Mouse (Mus musculus) forebrain, embryonic 14.5 days (tissue): Measurements from ENCODE around the gene Zfp991. TPM values are rescaled to one million over a fixed set of nuclear protein-coding genes. Genes with fewer than 3 reads are reported as not detected.
A peak's percentile ranks its signal among the peaks of the same experiment; 100 is the strongest.
"Not testable (repeated sequence)": the region's sequence is repeated elsewhere in the genome, so short reads cannot be mapped to it uniquely, and the experiment has no call there.

Source experiments
- ATAC-seq: fragments of 200-750 bp; cut with Nextera tagmentation; 2 replicates; pipeline ENCODE4 v1.8.0; 2017; ENCODE audit warnings: mild to moderate bottlenecking, moderate library complexity
- DNase-seq: peaks from one replicate; pipeline ENCODE4 v3.0.0-alpha.2; 2015; ENCODE audit warnings: low spot score
- H3K27ac ChIP-seq: fragments of 300-500 bp; sonication (generic); 2 replicates; pipeline ENCODE4 v1.5.1; 2014; ENCODE audit warnings: low read depth, mild to moderate bottlenecking, control low read depth, low read length, moderate library complexity
- H3K27me3 ChIP-seq: fragments of 300-500 bp; sonication (generic); replicated peaks from 2 replicates; pipeline ENCODE4 v1.6.1; 2014; ENCODE audit warnings: low read length, control low read depth, mixed read lengths; ENCODE audit not compliant: control insufficient read depth, insufficient read depth
- H3K36me3 ChIP-seq: fragments of 300-500 bp; sonication (generic); 2 replicates; pipeline ENCODE4 v1.6.1; 2014; ENCODE audit warnings: low read length, control low read depth; ENCODE audit not compliant: control insufficient read depth, insufficient read depth
- H3K4me1 ChIP-seq: fragments of 300-500 bp; sonication (generic); 2 replicates; pipeline ENCODE4 v1.6.1; 2014; ENCODE audit warnings: antibody characterized with exemption, low read length, control low read depth; ENCODE audit not compliant: control insufficient read depth, insufficient read depth
- H3K4me2 ChIP-seq: fragments of 300-500 bp; sonication (generic); 2 replicates; pipeline ENCODE4 v1.6.1; 2014; ENCODE audit warnings: mild to moderate bottlenecking, control low read depth, low read length
- H3K4me3 ChIP-seq: fragments of 300-500 bp; sonication (generic); 2 replicates; pipeline ENCODE4 v1.5.1; 2014; ENCODE audit warnings: low read depth, low read length, control low read depth
- H3K9ac ChIP-seq: fragments of 300-500 bp; sonication (generic); 2 replicates; pipeline ENCODE4 v1.6.1; 2014; ENCODE audit warnings: mild to moderate bottlenecking, low read length, control low read depth, moderate library complexity
- H3K9me3 ChIP-seq: fragments of 300-500 bp; sonication (generic); replicated peaks from 2 replicates; pipeline ENCODE4 v1.6.1; 2016; ENCODE audit warnings: low read length, control low read depth, mixed read lengths; ENCODE audit not compliant: control insufficient read depth
- WGBS: fragments of 180-500 bp; shearing (Covaris S2); extraction: QIAGEN DNeasy Blood & Tissue Kit; methylation state at CpG from one replicate; pipeline ENCODE4 v1.1.7; 2014; 5-methylcytosine and 5-hydroxymethylcytosine counted together
- polyA plus RNA-seq: library from polyadenylated mRNA; unstranded; fragments of >200 nt; fragmentation: Nextera tagmentation; extraction: Ambion mirVana; gene quantifications from 2 replicates; pipeline ENCODE4 v1.2.1, GENCODE M21; 2014

Gene Zfp991
- polyA plus RNA-seq, 1 experiment from 2014 or later = 5.0 TPM

DNA sequence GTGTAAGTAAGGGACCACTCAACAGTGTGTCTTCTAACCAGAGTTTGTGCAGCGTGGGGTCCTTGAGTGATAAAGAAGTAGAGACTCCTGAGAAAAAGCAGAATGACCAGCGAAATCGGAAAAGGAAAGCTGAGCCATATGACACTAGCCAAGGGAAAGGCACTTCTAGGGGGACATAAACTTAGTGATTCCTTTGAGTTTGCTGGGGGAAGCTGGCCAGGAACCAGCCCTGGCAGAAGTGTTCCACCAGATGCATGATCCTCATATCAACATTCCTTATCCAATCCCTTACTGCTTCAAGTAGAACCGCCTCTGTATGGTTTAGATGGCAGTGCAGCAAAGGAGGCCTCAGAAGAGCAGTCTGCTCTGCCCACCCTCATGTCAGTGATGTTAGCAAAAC lies 6.5 kb upstream of the Zfp991 start:
- ATAC-seq, H3K27me3 ChIP-seq, H3K36me3 ChIP-seq, H3K27ac ChIP-seq, DNase-seq, H3K4me1 ChIP-seq: not testable (repeated sequence)
- Histone ChIP-seq H3K4me3 (peak overlapping the region; percentile 45), H3K9ac (peak overlapping the region; percentile 78), H3K9me3 (peaks cover 20% of the 10 kb centered on the region), H3K4me2 (peak overlapping the region; percentile 71)
- 19% methylated on average over 4 of the region's 4 CpGs for whole genome bisulfite sequencing

DNA sequence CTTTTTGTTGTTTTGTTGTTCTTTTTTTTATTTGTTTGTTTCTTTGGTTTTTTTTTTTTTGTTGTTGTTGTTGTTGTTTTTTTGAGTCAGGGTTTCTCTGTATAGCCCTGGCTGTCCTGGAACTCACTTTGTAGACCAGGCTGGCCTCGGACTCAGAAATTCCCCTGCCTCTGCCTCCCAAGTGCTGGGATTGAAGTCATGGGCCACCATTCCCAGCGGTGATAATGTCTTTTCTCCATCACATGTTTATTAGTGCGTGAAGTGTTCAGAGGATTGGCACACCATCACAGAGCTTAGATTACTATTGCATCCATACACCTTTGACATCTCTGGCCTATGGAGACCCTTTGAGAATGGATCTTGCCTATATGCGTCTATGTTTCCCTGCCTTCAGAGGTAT lies 6.0 kb upstream of the Zfp991 start:
- H3K4me1 ChIP-seq, H3K9ac ChIP-seq, H3K27me3 ChIP-seq, ATAC-seq, H3K4me2 ChIP-seq, H3K4me3 ChIP-seq, DNase-seq, H3K36me3 ChIP-seq, H3K27ac ChIP-seq: not testable (repeated sequence)
- peaks cover 20% of the 10 kb centered on the region for H3K9me3 ChIP-seq
- WGBS = 83% methylated on average over 4 of the region's 4 CpGs

DNA sequence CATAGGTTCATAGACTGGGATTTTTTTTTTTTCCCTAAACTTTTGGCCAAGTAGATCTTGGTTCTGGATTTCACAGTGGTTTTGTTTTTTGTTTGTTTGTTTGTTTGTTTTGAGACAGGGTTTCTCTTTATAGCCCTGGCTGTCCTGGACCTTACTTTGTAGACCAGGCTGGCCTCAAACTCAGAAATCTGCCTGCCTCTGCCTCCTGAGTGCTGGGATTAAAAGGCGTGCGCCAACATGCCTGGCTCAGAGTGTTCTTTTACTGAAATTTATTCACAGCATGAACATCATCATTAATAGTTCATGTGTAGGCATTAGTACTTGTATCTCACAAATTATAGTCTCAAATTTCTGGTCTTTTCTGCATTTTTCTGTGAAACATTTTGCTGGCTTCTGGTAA lies 5.4 kb upstream of the Zfp991 start:
- WGBS = 77% methylated on average over 2 of the region's 2 CpGs
- H3K4me3 ChIP-seq, H3K27me3 ChIP-seq, H3K36me3 ChIP-seq, H3K4me2 ChIP-seq, ATAC-seq, H3K9ac ChIP-seq, DNase-seq, H3K27ac ChIP-seq, H3K4me1 ChIP-seq: not testable (repeated sequence)
- H3K9me3 ChIP-seq = peaks cover 20% of the 10 kb centered on the region

DNA sequence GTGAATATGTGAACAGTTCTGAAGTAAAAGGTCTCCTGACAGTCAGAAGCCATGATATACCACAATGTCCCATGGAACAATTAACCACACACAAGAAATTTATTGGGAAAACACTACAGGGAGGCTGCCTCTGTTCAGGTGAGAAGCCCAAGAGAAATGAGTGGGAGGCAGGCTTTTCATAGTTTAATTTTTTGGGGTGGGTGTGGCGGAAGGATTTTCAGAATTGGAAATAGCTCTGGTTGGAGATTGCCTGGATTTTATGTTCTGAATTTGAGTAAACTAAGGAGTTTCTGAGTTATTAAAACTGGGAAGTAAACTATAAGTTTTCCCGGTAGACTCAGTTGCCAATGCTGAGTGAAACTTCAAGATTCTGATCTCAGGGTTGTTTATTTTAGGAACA lies 4.7 kb upstream of the Zfp991 start:
- WGBS = 83% methylated on average over 2 of the region's 2 CpGs
- peaks cover 20% of the 10 kb centered on the region for H3K9me3 ChIP-seq
- DNase-seq, H3K36me3 ChIP-seq, H3K27ac ChIP-seq, H3K4me3 ChIP-seq, ATAC-seq, H3K4me1 ChIP-seq, H3K27me3 ChIP-seq, H3K4me2 ChIP-seq, H3K9ac ChIP-seq: not testable (repeated sequence)

DNA sequence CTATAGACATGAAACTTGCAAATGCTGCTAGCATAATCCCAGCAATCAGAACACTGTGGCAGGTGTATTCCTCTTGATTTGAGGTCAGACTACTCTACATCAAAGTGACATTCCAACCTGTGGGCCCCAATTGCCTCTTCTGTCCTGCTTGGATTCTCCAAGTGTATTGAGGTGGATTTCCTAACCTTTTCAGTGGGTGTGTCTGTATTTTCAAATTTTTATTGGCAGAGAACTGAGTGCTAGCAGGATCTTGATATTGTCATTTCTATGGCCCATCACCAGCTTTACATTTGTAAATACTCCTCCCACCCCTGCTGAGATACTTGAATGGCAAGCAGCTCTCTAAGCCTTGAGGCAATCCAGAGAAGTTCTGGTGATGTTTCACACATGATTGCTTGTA lies 3.7 kb upstream of the Zfp991 start:
- H3K27ac ChIP-seq, DNase-seq, H3K4me1 ChIP-seq, H3K36me3 ChIP-seq, H3K4me3 ChIP-seq, H3K4me2 ChIP-seq, ATAC-seq, H3K27me3 ChIP-seq, H3K9ac ChIP-seq: not testable (repeated sequence)
- peaks cover 14% of the 10 kb centered on the region for H3K9me3 ChIP-seq

DNA sequence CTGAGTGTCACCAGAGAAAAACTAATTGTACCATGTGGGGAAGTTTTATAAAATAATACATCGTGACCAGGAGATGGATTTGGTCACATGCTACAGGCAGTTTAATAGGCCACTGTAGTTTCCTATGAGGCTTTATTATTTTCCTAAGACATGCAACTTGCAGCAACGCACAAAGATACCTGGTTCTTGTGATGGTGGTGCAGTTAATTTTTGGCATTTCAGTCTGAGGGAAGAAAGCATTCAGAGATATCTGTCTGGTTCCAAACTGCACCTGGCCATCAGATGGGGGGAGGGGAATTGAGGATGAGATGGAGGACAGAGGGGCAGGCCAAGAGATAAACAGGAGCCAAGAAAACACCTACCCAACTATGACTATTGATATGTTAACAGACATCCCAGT lies 1.8 kb downstream of the Zfp991 start:
- H3K4me1 ChIP-seq, H3K36me3 ChIP-seq, H3K9ac ChIP-seq, H3K27ac ChIP-seq, H3K27me3 ChIP-seq, H3K4me2 ChIP-seq, ATAC-seq, H3K9me3 ChIP-seq, H3K4me3 ChIP-seq, DNase-seq: not testable (repeated sequence)
- WGBS = 55% methylated on average over 2 of the region's 2 CpGs

DNA sequence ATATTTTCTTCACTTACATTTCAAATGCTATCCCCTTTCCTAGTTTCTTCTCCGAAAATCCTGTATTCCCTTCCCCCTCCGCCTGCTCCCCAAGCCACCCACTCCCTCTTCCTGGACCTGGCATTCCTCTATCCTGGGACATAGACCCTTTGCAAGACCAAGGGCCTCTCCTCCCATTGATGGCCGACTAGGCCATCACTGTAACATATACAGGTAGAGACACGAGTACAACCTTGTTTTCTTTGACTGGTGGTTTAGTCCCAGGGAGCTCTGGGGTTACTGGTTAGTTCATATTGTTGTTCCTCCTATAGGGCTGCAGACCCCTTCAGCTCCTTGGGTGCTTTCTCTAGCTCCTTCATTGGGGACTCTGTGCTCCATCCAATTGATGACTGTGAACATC lies 9.9 kb downstream of the Zfp991 start:
- not testable (repeated sequence) for H3K9ac ChIP-seq, H3K36me3 ChIP-seq, ATAC-seq, H3K27ac ChIP-seq, H3K4me2 ChIP-seq, H3K27me3 ChIP-seq, H3K9me3 ChIP-seq, H3K4me1 ChIP-seq, DNase-seq, H3K4me3 ChIP-seq
- 76% methylated on average over 4 of the region's 4 CpGs for WGBS

DNA sequence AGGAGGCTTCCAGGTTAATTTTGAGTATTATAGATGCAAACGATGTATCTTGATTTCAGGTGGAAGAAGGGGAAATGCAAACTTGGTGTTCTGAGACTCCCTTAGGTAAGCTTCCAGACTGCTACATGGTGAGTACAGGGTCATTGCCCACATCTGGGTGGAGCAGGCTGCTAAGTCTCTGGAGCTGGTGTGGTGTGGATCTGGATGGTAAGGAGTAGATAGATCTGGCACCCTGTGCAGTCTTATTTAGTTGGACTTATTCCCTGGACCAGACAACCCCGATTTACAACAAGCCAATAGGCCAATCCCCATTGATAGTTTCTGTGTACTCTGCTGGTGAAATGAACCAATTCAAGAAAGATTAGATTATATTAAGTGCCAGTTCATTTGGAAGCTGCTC lies 33.4 kb downstream of the Zfp991 start:
- H3K4me3 ChIP-seq, H3K4me2 ChIP-seq, H3K9ac ChIP-seq, H3K27ac ChIP-seq, H3K27me3 ChIP-seq, ATAC-seq, H3K4me1 ChIP-seq, DNase-seq, H3K36me3 ChIP-seq, H3K9me3 ChIP-seq: not testable (repeated sequence)
- 92% methylated on average over 2 of the region's 2 CpGs for WGBS

DNA sequence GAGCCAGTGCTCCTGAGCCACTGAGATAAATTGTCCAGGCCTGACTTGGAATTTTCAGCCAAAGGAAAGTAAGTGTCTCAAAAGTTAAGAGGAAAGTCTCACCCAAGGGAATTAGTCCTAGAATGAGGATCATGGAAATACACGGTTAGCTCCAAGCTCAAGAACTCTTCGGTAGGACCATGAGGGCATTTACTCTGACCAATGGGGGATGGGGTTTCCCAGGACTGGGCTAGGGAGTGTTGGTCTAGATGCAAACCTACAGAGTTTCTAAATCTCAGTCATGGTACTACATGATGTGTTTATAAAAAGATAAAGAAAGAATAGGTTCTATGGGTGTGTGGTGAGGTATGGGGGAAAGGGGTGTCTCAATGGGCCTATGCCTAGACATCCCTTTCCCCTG lies 38.7 kb downstream of the Zfp991 start:
- not testable (repeated sequence) for H3K4me1 ChIP-seq, H3K27me3 ChIP-seq, DNase-seq, H3K4me2 ChIP-seq, H3K27ac ChIP-seq, H3K9ac ChIP-seq, H3K4me3 ChIP-seq, ATAC-seq, H3K36me3 ChIP-seq, H3K9me3 ChIP-seq
- WGBS = 98% methylated on average over 2 of the region's 2 CpGs

DNA sequence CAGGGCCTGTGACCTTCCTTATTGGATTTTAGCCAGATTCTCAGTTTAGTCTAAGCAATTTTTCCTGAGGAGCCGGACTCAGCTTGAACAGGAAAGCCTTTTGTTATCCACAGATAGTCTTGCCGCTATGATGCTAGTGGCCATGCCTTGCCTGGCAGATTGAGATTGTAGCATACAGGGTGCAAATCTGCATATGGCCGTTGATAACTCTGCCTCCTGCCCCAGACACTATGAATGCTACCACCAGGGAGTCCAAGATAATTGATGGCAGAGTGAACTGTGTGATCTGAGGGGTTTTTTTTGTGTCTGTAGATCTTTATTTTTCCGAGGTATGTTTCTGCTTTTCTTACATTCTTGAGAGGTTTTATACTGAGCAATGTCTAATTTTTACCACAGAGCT lies 39.7 kb downstream of the Zfp991 start:
- not testable (repeated sequence) for H3K4me1 ChIP-seq, H3K36me3 ChIP-seq, ATAC-seq, H3K27me3 ChIP-seq, H3K9ac ChIP-seq, H3K9me3 ChIP-seq, H3K4me3 ChIP-seq, H3K27ac ChIP-seq, H3K4me2 ChIP-seq, DNase-seq
- WGBS = no CpG with 5 or more reads among the region's 4 CpGs
